Mouse (Mus musculus) brain, embryonic 14.5 days (tissue): ENCODE results near the gene Gm34653. TPM values are rescaled to one million over a fixed set of nuclear protein-coding genes. Genes with fewer than 3 reads are reported as not detected.
A peak's percentile ranks its signal among the peaks of the same experiment; 100 is the strongest.

ENCODE experiments used
- DNase-seq: peaks from one replicate; pipeline ENCODE4 v3.0.0-alpha.2; 2011; ENCODE audit warnings: low read depth
- CTCF ChIP-seq: fragments of 200-500 bp; IDR thresholded peaks from 2 replicates; pipeline ENCODE4 v1.5.1; 2012; ENCODE audit warnings: inconsistent platforms, mild to moderate bottlenecking, moderate library complexity, borderline replicate concordance; ENCODE audit not compliant: insufficient read depth, insufficient read length; ENCODE audit errors: extremely low read depth
- POLR2A ChIP-seq: fragments of 200-500 bp; IDR thresholded peaks from 2 replicates; pipeline ENCODE4 v1.6.1; 2012; ENCODE audit warnings: mild to moderate bottlenecking, inconsistent platforms, borderline replicate concordance; ENCODE audit not compliant: poor library complexity, insufficient read depth, insufficient read length, severe bottlenecking; ENCODE audit errors: extremely low read depth
- polyA plus RNA-seq: library from polyadenylated mRNA; depleted of rRNA; stranded (reverse); fragments of >200 nt; gene quantifications from 2 replicates; pipeline ENCODE4 v1.2.3, GENCODE M21; 2012; rRNA removed

The Gm34653 gene
- polyA plus RNA-seq, 1 experiment = not detected

- no peak for TF ChIP-seq CTCF
- TF ChIP-seq POLR2A = peak; percentile 97
- peak; percentile 99 for DNase-seq
Observed at GRCm38 (mm10) chr2:34870520-34871474, 38.0 kb downstream of the Gm34653 start.

GRCm38 (mm10) chr2:34874271-34874670 is 41.5 kb downstream of the Gm34653 start, which contains the start of gene Cutal:
Cutal (plus strand) TSS chr2:34874396.
- no peak for TF ChIP-seq CTCF
- no peak for TF ChIP-seq POLR2A
- DNase-seq = no peak

- DNase-seq = no peak
- TF ChIP-seq CTCF = no peak
- TF ChIP-seq POLR2A = no peak
Observed at GRCm38 (mm10) chr2:34874816-34875345, 42.1 kb downstream of the Gm34653 start, which contains the start of gene Psmd5. Psmd5 (minus strand) TSS chr2:34874968.

GRCm38 (mm10) chr2:34880054-34880453 is 47.2 kb downstream of the Gm34653 start:
- TF ChIP-seq CTCF (no peak), POLR2A (no peak)
- DNase-seq = no peak

GRCm38 (mm10) chr2:34882757-34883156 is 50.0 kb downstream of the Gm34653 start:
- DNase-seq = no peak
- no peak for TF ChIP-seq CTCF

- TF ChIP-seq POLR2A (no peak), CTCF (no peak)
- DNase-seq = no peak
Observed at GRCm38 (mm10) chr2:34883190-34883589, 50.4 kb downstream of the Gm34653 start.

- DNase-seq = no peak
- TF ChIP-seq CTCF (no peak), POLR2A (no peak)
Observed at GRCm38 (mm10) chr2:34884186-34884585, 51.4 kb downstream of the Gm34653 start.

Other genes with a start within 250 kb of the Gm34653 start
- 40.0 and 61.7 TPM in 2 replicates for gene Gapvd1, start 77.8 kb upstream of the Gm34653 start, polyA plus RNA-seq
- gene Hspa5, start 61.0 kb upstream of the Gm34653 start, polyA plus RNA-seq = 361 and 367 TPM in 2 replicates
- 18.6 and 21.0 TPM in 2 replicates for gene Rabepk, start 33.1 kb upstream of the Gm34653 start, polyA plus RNA-seq
- 60.9 and 67.3 TPM in 2 replicates for gene Fbxw2, start 6.7 kb upstream of the Gm34653 start, polyA plus RNA-seq
- 0.14 and 0.16 TPM in 2 replicates for gene Cutal, start 41.4 kb downstream of the Gm34653 start, polyA plus RNA-seq
- gene Psmd5, start 42.0 kb downstream of the Gm34653 start, polyA plus RNA-seq = 42.4 and 44.3 TPM in 2 replicates
- gene Phf19, start 81.0 kb downstream of the Gm34653 start, polyA plus RNA-seq = 3.6 and 5.7 TPM in 2 replicates
- 1.4 and 2.4 TPM in 2 replicates for gene Traf1, start 128.8 kb downstream of the Gm34653 start, polyA plus RNA-seq
- 0.38 and 0.40 TPM in 2 replicates for gene Hc, start 228.4 kb downstream of the Gm34653 start, polyA plus RNA-seq